Mouse (Mus musculus): ENCODE data around the gene Yars2. TPM values are rescaled to one million over a fixed set of nuclear protein-coding genes. Genes with fewer than 3 reads are reported as not detected.

Gene Yars2
- total RNA-seq, 2 experiments from 2014 or later = 30.8 to 35.1 TPM

Other genes with a start within 250 kb of the Yars2 start
- 100 to 1,000 TPM; 160 to 171 TPM for gene Pkp2, start 89.6 kb upstream of the Yars2 start, total RNA-seq (2021)
- gene Dnm1l, start 56.0 kb downstream of the Yars2 start, total RNA-seq (2021) = 100 to 1,000 TPM; 111 to 122 TPM

Measured in heart, postnatal 4 days (tissue).